Mouse (Mus musculus): Measurements from ENCODE around the gene Rfc2. TPM values are rescaled to one million over a fixed set of nuclear protein-coding genes. Genes with fewer than 3 reads are reported as not detected.

The Rfc2 gene
- polyA plus RNA-seq, 1 experiment from 2014 or later = 432 TPM

DNA sequence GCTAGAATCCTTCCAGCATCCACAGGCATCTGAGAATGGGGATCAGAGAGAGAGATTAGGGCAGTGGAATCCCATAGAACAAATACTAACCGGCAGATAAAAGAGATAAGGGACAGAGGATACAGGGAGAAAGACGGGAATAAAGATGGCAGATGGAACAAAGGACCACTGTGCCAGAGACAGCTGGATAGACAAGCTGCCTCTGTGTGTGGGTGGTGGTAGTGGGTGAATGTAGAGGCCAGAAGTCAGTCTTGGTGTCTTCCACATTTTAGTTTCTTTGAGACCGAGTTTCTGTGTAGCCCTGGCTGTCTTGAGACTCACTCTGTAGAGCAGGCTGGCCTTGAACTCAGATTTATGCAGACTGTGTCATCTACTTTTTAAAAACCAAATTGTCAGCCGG, 34.6 kb downstream of the Rfc2 start:
- Histone ChIP-seq H3K27me3 (ENCODE audit: low read depth, poor library complexity, severe bottlenecking) (no peaks in the 10 kb centered on the region), H3K4me1 (0 out of 2 replicates have a peak, but pooled peaks cover 2% of the 10 kb centered on the region), H3K4me3 (no peak overlapping the region), H3K9me3 (replicated peaks) (no peaks in the 10 kb centered on the region), H3K27ac (replicated peaks) (no peak overlapping the region), H3K36me3 (peaks cover 63% of the 10 kb centered on the region)
- DNase-seq (ENCODE audit: low spot score) = no peak
- 76% methylated on average over 4 of the region's 4 CpGs for WGBS

GRCm38 (mm10) chr5:134617071-134617470, 35.9 kb downstream of the Rfc2 start:
- 64% methylated on average over 3 of the region's 3 CpGs for WGBS
- Histone ChIP-seq H3K36me3 (peaks cover 76% of the 10 kb centered on the region), H3K4me1 (no peaks in the 10 kb centered on the region)

GRCm38 (mm10) chr5:134620457-134620856, 39.3 kb downstream of the Rfc2 start:
- Histone ChIP-seq H3K27ac (replicated peaks) (no peak overlapping the region), H3K36me3 (peaks cover 99% of the 10 kb centered on the region), H3K4me3 (no peak overlapping the region), H3K4me1 (no peaks in the 10 kb centered on the region), H3K27me3 (ENCODE audit: low read depth, poor library complexity, severe bottlenecking) (no peaks in the 10 kb centered on the region), H3K9me3 (replicated peaks) (no peaks in the 10 kb centered on the region)
- no peak for DNase-seq (ENCODE audit: low spot score)
- WGBS = 95% methylated on average over 9 of the region's 9 CpGs

More at GRCm38 (mm10) chr5:134617071-134617470, 35.9 kb downstream of the Rfc2 start:
- no peaks in the 10 kb centered on the region for H3K9me3 ChIP-seq (replicated peaks)
- H3K27ac ChIP-seq (replicated peaks) = no peak overlapping the region
- H3K27me3 ChIP-seq (ENCODE audit: low read depth, poor library complexity, severe bottlenecking) = no peaks in the 10 kb centered on the region
- H3K4me3 ChIP-seq = no peak overlapping the region
- peak; percentile 48 for DNase-seq (ENCODE audit: low spot score)

DNA sequence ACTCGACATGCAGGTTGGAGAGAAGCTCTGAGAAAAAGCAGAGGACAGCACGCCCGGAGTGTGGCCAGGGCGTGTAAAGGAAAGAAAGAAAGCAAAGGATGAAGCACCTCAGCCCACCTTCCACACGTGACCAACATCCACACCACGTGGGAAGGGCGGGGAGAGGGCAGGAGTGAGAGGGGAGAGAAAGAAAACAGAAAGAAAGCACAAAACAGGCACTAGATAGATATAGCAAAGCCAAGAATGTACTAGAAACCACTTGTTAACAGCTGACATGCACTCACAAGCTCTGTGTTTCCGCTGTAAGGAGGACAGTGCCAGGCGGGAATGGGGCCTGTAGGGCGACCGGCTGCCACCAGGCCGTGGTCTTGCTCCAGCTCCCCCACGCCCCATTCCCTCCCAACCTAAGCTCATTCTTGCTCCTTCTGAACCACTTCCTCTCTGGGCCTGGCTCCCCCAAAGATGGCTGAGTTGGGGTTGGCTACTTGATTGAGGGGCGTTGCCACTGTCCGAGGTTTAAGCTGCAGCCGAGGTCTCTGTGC, 40.0 kb downstream of the Rfc2 start:
- Histone ChIP-seq H3K9me3 (replicated peaks) (no peaks in the 10 kb centered on the region), H3K27ac (replicated peaks) (no peak overlapping the region), H3K4me3 (no peak overlapping the region), H3K27me3 (ENCODE audit: low read depth, poor library complexity, severe bottlenecking) (no peaks in the 10 kb centered on the region), H3K4me1 (no peaks in the 10 kb centered on the region), H3K36me3 (peaks cover 99% of the 10 kb centered on the region)
- 95% methylated on average over 16 of the region's 16 CpGs for WGBS
- no peak for DNase-seq (ENCODE audit: low spot score)

- H3K36me3 ChIP-seq = peaks cover 100% of the 10 kb centered on the region
- 96% methylated on average over 2 of the region's 2 CpGs for WGBS
- no peak for DNase-seq (ENCODE audit: low spot score)
- H3K4me1 ChIP-seq = no peaks in the 10 kb centered on the region
- no peak overlapping the region for H3K27ac ChIP-seq (replicated peaks)
- H3K4me3 ChIP-seq = no peak overlapping the region
- H3K9me3 ChIP-seq (replicated peaks) = no peaks in the 10 kb centered on the region
- no peaks in the 10 kb centered on the region for H3K27me3 ChIP-seq (ENCODE audit: low read depth, poor library complexity, severe bottlenecking)
These were observed 40.9 kb downstream of the Rfc2 start for GRCm38 (mm10) chr5:134622069-134622468.

DNA sequence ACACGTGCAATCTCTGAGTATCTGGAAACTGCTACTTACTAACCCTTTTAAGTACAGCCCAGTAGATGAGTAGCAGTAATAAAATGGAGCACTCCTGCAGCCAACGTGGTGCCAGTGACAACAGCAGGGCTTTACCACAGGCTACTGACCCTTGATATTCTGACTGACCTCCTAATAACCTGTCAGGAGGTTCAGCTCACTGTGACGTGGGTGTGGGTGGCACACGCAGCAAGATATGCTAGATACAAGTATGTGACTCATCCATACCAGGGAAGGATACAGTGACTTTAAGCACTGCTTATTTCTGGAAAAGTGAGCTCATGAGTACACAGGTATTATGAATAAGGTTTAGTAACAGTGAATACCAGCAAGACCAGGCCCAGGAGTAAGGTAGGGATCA, 48.3 kb downstream of the Rfc2 start:
- peaks cover 99% of the 10 kb centered on the region for H3K36me3 ChIP-seq
- WGBS = 90% methylated on average over 4 of the region's 4 CpGs

GRCm38 (mm10) chr5:134630835-134631234, 49.7 kb downstream of the Rfc2 start:
- H3K27me3 ChIP-seq (ENCODE audit: low read depth, poor library complexity, severe bottlenecking) = no peaks in the 10 kb centered on the region
- DNase-seq (ENCODE audit: low spot score) = no peak
- peaks cover 99% of the 10 kb centered on the region for H3K36me3 ChIP-seq
- H3K4me3 ChIP-seq = no peak overlapping the region
- no peak overlapping the region for H3K27ac ChIP-seq (replicated peaks)
- H3K9me3 ChIP-seq (replicated peaks) = no peaks in the 10 kb centered on the region
- no peaks in the 10 kb centered on the region for H3K4me1 ChIP-seq

More for the DNA sequence above, 48.3 kb downstream of the Rfc2 start:
- H3K27ac ChIP-seq (replicated peaks) = no peak overlapping the region
- H3K9me3 ChIP-seq (replicated peaks) = no peaks in the 10 kb centered on the region
- H3K4me1 ChIP-seq = no peaks in the 10 kb centered on the region
- no peaks in the 10 kb centered on the region for H3K27me3 ChIP-seq (ENCODE audit: low read depth, poor library complexity, severe bottlenecking)
- H3K4me3 ChIP-seq = no peak overlapping the region
- no peak for DNase-seq (ENCODE audit: low spot score)

GRCm38 (mm10) chr5:134632841-134633240, 51.7 kb downstream of the Rfc2 start:
- peaks cover 97% of the 10 kb centered on the region for H3K36me3 ChIP-seq
- no peaks in the 10 kb centered on the region for H3K27me3 ChIP-seq (ENCODE audit: low read depth, poor library complexity, severe bottlenecking)
- H3K9me3 ChIP-seq (replicated peaks) = no peaks in the 10 kb centered on the region
- no peak overlapping the region for H3K4me3 ChIP-seq
- peaks cover 6% of the 10 kb centered on the region for H3K4me1 ChIP-seq
- WGBS = 78% methylated on average over 2 of the region's 2 CpGs
- no peak overlapping the region for H3K27ac ChIP-seq (replicated peaks)
- DNase-seq (ENCODE audit: low spot score) = no peak

GRCm38 (mm10) chr5:134637820-134638367, 56.7 kb downstream of the Rfc2 start:
- Histone ChIP-seq H3K36me3 (peaks cover 47% of the 10 kb centered on the region), H3K4me1 (peaks cover 17% of the 10 kb centered on the region), H3K27me3 (ENCODE audit: low read depth, poor library complexity, severe bottlenecking) (no peaks in the 10 kb centered on the region), H3K27ac (replicated peaks) (peak overlapping the region; percentile 97), H3K4me3 (peak overlapping the region; percentile 86), H3K9me3 (replicated peaks) (no peaks in the 10 kb centered on the region)
- 47% methylated on average over 5 of the region's 5 CpGs for WGBS
- no peak for DNase-seq (ENCODE audit: low spot score)

DNA sequence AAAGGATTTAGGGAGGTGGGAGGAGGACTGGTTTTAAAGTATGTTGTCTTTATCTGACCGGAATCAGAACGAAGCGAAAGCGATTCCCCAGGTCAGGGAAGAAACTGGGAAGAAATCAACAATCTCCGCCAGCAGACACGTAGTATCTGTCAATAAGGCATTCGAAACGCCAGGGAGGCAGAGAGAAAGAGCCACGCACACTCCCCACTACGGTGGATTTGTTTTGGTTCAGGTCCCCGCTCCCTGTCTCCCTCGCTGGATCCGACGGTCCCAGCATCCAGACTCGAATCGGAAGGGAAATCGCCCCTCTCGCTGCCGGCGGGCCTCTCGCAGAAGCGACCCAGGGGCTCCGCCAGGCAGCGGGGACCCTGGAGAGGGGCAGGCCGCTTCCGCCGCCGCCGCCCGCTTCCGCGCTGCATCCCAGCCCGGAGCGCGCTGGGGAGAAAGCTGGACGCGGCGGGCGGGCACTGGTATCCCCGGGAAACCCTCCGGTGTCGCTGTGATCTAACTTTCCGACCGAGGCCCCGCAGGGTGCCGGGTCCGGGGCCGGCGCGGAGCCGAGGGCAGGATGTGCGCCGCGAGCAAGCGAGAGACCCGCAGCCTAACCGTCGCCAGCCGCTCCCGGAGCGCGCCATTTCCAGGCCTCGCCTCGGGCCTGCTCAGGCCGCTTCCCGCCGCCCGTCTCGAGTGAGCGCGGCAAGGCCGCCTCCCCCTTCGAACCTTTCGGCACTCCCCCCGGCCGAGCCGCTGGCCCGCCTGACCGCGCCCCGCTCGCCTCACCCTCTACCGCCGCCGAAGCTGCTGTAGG, 57.5 kb downstream of the Rfc2 start:
- DNase-seq (ENCODE audit: low spot score) = no peak

DNA sequence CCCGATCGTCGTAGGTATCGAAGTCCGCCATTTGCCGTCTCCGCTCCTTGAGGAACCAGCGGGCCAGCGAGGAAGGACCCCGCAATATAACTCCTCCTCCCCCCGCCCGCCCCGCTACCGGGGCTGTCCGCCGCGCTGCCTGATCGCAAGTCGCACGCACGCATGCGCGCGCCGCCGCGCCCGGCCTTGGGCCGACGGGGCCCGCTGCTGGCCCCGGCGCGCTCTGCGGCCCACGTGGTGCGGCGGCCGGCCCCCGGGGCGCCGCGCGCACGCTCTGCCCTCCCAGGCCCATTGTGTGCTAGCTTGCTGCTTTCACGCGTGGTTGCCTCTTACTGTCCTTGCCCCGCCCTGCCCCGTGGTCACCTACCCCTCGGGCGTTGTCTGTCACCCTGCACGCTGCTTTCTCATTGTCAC, 58.1 kb downstream of the Rfc2 start, which contains the start of gene Eif4h:
Gene Eif4h (minus strand): TSS at position 222 of the 414 bp plus-strand sequence.
- Histone ChIP-seq H3K4me1 (peaks cover 17% of the 10 kb centered on the region), H3K36me3 (peaks cover 33% of the 10 kb centered on the region), H3K27ac (replicated peaks) (peak within 1 kb of the TSS; percentile 97), H3K9me3 (replicated peaks) (no peaks in the 10 kb centered on the region), H3K4me3 (peak within 1 kb of the TSS; percentile 86), H3K27me3 (ENCODE audit: low read depth, poor library complexity, severe bottlenecking) (no peaks in the 10 kb centered on the region)
- DNase-seq (ENCODE audit: low spot score) = peak; percentile 97
- 0% methylated on average over 52 of the region's 52 CpGs for WGBS

More for the DNA sequence above, 57.5 kb downstream of the Rfc2 start:
- WGBS = under 1% methylated on average over 85 of the region's 85 CpGs
- Histone ChIP-seq H3K27me3 (ENCODE audit: low read depth, poor library complexity, severe bottlenecking) (no peaks in the 10 kb centered on the region), H3K4me3 (peak overlapping the region; percentile 86), H3K36me3 (peaks cover 39% of the 10 kb centered on the region), H3K4me1 (peaks cover 17% of the 10 kb centered on the region), H3K27ac (replicated peaks) (peak overlapping the region; percentile 97), H3K9me3 (replicated peaks) (no peaks in the 10 kb centered on the region)

DNA sequence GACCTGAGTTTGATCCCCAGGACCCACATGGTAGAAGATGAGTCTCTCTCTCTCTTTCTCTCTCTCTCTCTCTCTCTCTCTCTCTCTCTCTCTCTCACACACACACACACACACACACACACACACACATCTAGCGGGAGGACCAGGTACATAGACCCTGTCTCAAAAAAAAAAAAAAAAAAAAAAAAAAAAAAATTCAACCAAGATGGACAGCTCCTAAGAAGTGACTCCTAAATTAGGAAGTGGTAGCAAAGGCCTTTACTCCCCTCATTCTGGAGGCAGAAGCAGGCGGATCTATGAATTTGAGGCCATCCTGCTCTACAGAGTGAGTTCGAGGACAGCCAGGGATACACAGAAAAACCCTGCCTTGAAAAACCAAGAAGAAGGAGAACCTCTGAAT, 59.2 kb downstream of the Rfc2 start:
- no peak for DNase-seq (ENCODE audit: low spot score)
- H3K4me3 ChIP-seq = no peak overlapping the region
- peaks cover 17% of the 10 kb centered on the region for H3K4me1 ChIP-seq
- peak overlapping the region; percentile 97; the same call in 1 of the 2 replicates for H3K27ac ChIP-seq (replicated peaks)
- H3K9me3 ChIP-seq (replicated peaks) = no peaks in the 10 kb centered on the region
- H3K36me3 ChIP-seq = peaks cover 22% of the 10 kb centered on the region
- H3K27me3 ChIP-seq (ENCODE audit: low read depth, poor library complexity, severe bottlenecking) = no peaks in the 10 kb centered on the region
- WGBS = 95% methylated on average over 3 of the region's 3 CpGs

GRCm38 (mm10) chr5:134644121-134644520, 63.0 kb downstream of the Rfc2 start:
- Histone ChIP-seq H3K27me3 (ENCODE audit: low read depth, poor library complexity, severe bottlenecking) (no peaks in the 10 kb centered on the region), H3K36me3 (no peaks in the 10 kb centered on the region), H3K4me3 (no peak overlapping the region), H3K9me3 (replicated peaks) (no peaks in the 10 kb centered on the region), H3K27ac (replicated peaks) (no peak overlapping the region), H3K4me1 (peaks cover 8% of the 10 kb centered on the region)
- DNase-seq (ENCODE audit: low spot score) = no peak
- 77% methylated on average over 1 of the region's 1 CpGs for WGBS
